ENCODE assay signal across 9 mouse cellular contexts in genomic region chr3:7027845-7028244, GRCm38 (mm10).
A peak's percentile ranks its signal among the peaks of the same experiment; 100 is the strongest.
DNase-seq lines count a peak whose midpoint lies in the region; ATAC-seq and TF ChIP-seq lines count a peak whose summit lies in the region.
"Had no signal": no experiment of that assay in that cellular context is flagged by ENCODE, and none has a peak within 500 bp of the region (broad histone marks: within the 10 kb centered on the region; RNA-seq: fewer than 3 reads in every experiment).

No protein-coding gene starts in this region.

- ATAC-seq in heart, postnatal 0 days (ENCODE audit: insufficient read depth, low read depth), result no peak
- ATAC-seq in heart, embryonic 11.5 days (replicated peaks; ENCODE audit: insufficient number of reproducible peaks, low FRiP score, low TSS enrichment), result no peak
- ATAC-seq in limb, embryonic 11.5 days (ENCODE audit: insufficient number of reproducible peaks, low FRiP score, low TSS enrichment, low read depth), result 0 out of 2 replicates have a peak, but pooled peaks have one; percentile 82
- no peak for ATAC-seq in megakaryocyte, adult 5-6 weeks (ENCODE audit: poor library complexity, severe bottlenecking)

- no peaks in the 10 kb centered on the region for H3K36me3 ChIP-seq in heart, postnatal 0 days (replicated peaks; ENCODE audit: control insufficient read depth, insufficient read depth, low read length)
- no peaks in the 10 kb centered on the region for H3K36me3 ChIP-seq in heart, embryonic 11.5 days (ENCODE audit: control insufficient read depth, insufficient read depth, low read length)
- H3K36me3 ChIP-seq in limb, embryonic 11.5 days (ENCODE audit: control insufficient read depth, insufficient read depth, low read length), result no peaks in the 10 kb centered on the region
- H3K36me3 ChIP-seq: stomach, embryonic 15.5 days had no signal

- no peak overlapping the region for H3K9ac ChIP-seq in heart, postnatal 0 days (replicated peaks; ENCODE audit: low read depth, low read length)
- H3K9ac ChIP-seq in heart, embryonic 11.5 days (ENCODE audit: low read depth, low read length), result no peak overlapping the region
- H3K9ac ChIP-seq in limb, embryonic 11.5 days (ENCODE audit: low read length), result no peak overlapping the region
- H3K9ac ChIP-seq: stomach, embryonic 15.5 days had no signal

- H3K27me3 ChIP-seq in heart, postnatal 0 days (ENCODE audit: control insufficient read depth, insufficient read depth, low read length), result no peaks in the 10 kb centered on the region
- no peaks in the 10 kb centered on the region for H3K27me3 ChIP-seq in heart, embryonic 11.5 days (ENCODE audit: control insufficient read depth, insufficient read depth, low read length)
- H3K27me3 ChIP-seq in limb, embryonic 11.5 days (ENCODE audit: control insufficient read depth, insufficient read depth, low read length), result no peaks in the 10 kb centered on the region
- H3K27me3 ChIP-seq: stomach, embryonic 15.5 days had no signal

- no peak overlapping the region for H3K27ac ChIP-seq in heart, postnatal 0 days (ENCODE audit: low read depth)
- H3K27ac ChIP-seq in heart, embryonic 11.5 days (ENCODE audit: low read depth, low read length), result no peak overlapping the region
- no peak overlapping the region for H3K27ac ChIP-seq in limb, embryonic 11.5 days (replicated peaks; ENCODE audit: low read depth, low read length)
- H3K27ac ChIP-seq: stomach, embryonic 15.5 days had no signal

- peak; percentile 15 for DNase-seq in heart, postnatal 0 days (ENCODE audit: low spot score)
- peak; percentile 50 for DNase-seq in adrenal gland, postnatal 14 days
- peak; percentile 9 for DNase-seq in fibroblast of lung, adult 2 months (ENCODE audit: low read depth)
- peak; percentile 2 to 33 for DNase-seq in kidney, adult 8-10 months
- DNase-seq in limb, embryonic 11.5 days (ENCODE audit: low spot score), result peak; percentile 83
- DNase-seq in retina, adult 2 months (ENCODE audit: low read depth, low spot score), result peak; percentile 23

- TF ChIP-seq CTCF in heart, postnatal 0 days (IDR thresholded peaks at IDR 0.05; ENCODE audit: low read depth), result peak; percentile 65

- WGBS in heart, postnatal 0 days, result 17% methylated on average over 5 of the region's 5 CpGs
- 32% methylated on average over 5 of the region's 5 CpGs for WGBS in heart, embryonic 11.5 days (ENCODE audit: insufficient replicate concordance)
- WGBS in limb, embryonic 11.5 days, result 21% methylated on average over 5 of the region's 5 CpGs

- H3K4me3 ChIP-seq in heart, postnatal 0 days (ENCODE audit: low read depth, low read length), result no peak overlapping the region
- no peak overlapping the region for H3K4me3 ChIP-seq in heart, embryonic 11.5 days (ENCODE audit: low read depth, low read length)
- H3K4me3 ChIP-seq in limb, embryonic 11.5 days (ENCODE audit: low read depth, low read length), result no peak overlapping the region
- H3K4me3 ChIP-seq: stomach, embryonic 15.5 days had no signal

- H3K4me2 ChIP-seq in heart, postnatal 0 days (ENCODE audit: low read depth, low read length), result no peak overlapping the region
- H3K4me2 ChIP-seq in heart, embryonic 11.5 days, result no peak overlapping the region
- no peak overlapping the region for H3K4me2 ChIP-seq in limb, embryonic 11.5 days (ENCODE audit: low read depth, severe bottlenecking)
- H3K4me2 ChIP-seq: stomach, embryonic 15.5 days had no signal

- no peak for TF ChIP-seq EP300 in heart, postnatal 0 days (IDR thresholded peaks at IDR 0.05; ENCODE audit: low read depth)

- H3K9me3 ChIP-seq in heart, postnatal 0 days (replicated peaks; ENCODE audit: control insufficient read depth, low read length), result no peaks in the 10 kb centered on the region
- no peaks in the 10 kb centered on the region for H3K9me3 ChIP-seq in heart, embryonic 11.5 days (replicated peaks; ENCODE audit: control insufficient read depth, low read length)
- H3K9me3 ChIP-seq in limb, embryonic 11.5 days (ENCODE audit: control insufficient read depth, low read length), result no peaks in the 10 kb centered on the region
- H3K9me3 ChIP-seq: stomach, embryonic 15.5 days had no signal

- H3K4me1 ChIP-seq in heart, postnatal 0 days (ENCODE audit: control insufficient read depth, insufficient read depth), result no peaks in the 10 kb centered on the region
- no peaks in the 10 kb centered on the region for H3K4me1 ChIP-seq in heart, embryonic 11.5 days (ENCODE audit: control insufficient read depth, insufficient read depth, low read length)
- no peaks in the 10 kb centered on the region for H3K4me1 ChIP-seq in limb, embryonic 11.5 days (ENCODE audit: control insufficient read depth, insufficient read depth, low read length)
- H3K4me1 ChIP-seq: stomach, embryonic 15.5 days had no signal

Comparison
In these comparisons a context has a peak if more than half of its experiments do, and no peak if none do; other contexts are left out.
1. DNase-seq: peak in every context shown above with its lines; median percentile 83 in limb, embryonic 11.5 days; 50 in adrenal gland, postnatal 14 days; 23 in retina, adult 2 months; 18 in kidney, adult 8-10 months; 15 in heart, postnatal 0 days; 9 in fibroblast of lung, adult 2 months.